Mouse (Mus musculus) liver, embryonic 15.5 days (tissue): ENCODE results near the gene Tnfrsf8. TPM values are rescaled to one million over a fixed set of nuclear protein-coding genes. Genes with fewer than 3 reads are reported as not detected.
"Not testable (repeated sequence)": the region's sequence is repeated elsewhere in the genome, so short reads cannot be mapped to it uniquely, and the experiment has no call there.

Source experiments
- ATAC-seq: fragments of 200-750 bp; cut with Nextera tagmentation; 2 replicates; pipeline ENCODE4 v1.8.0; 2017; ENCODE audit warnings: moderate number of reproducible peaks, mild to moderate bottlenecking, moderate library complexity; ENCODE audit not compliant: insufficient read depth
- H3K27ac ChIP-seq: fragments of 300-500 bp; sonication (generic); replicated peaks from 2 replicates; pipeline ENCODE4 v1.5.1; 2015; ENCODE audit warnings: mild to moderate bottlenecking, inconsistent platforms
- H3K27me3 ChIP-seq: fragments of 300-500 bp; sonication (generic); 2 replicates; pipeline ENCODE4 v1.6.1; 2015; ENCODE audit warnings: mild to moderate bottlenecking, inconsistent platforms
- H3K36me3 ChIP-seq: fragments of 300-500 bp; sonication (generic); replicated peaks from 2 replicates; pipeline ENCODE4 v1.6.1; 2015; ENCODE audit warnings: moderate library complexity, mild to moderate bottlenecking, inconsistent platforms
- H3K4me1 ChIP-seq: fragments of 300-500 bp; sonication (generic); replicated peaks from 2 replicates; pipeline ENCODE4 v1.6.1; 2015; ENCODE audit warnings: inconsistent platforms
- H3K4me2 ChIP-seq: fragments of 300-500 bp; sonication (generic); 2 replicates; pipeline ENCODE4 v1.6.1; 2015; ENCODE audit warnings: moderate library complexity, mild to moderate bottlenecking, inconsistent platforms
- H3K4me3 ChIP-seq: fragments of 300-500 bp; sonication (generic); replicated peaks from 2 replicates; pipeline ENCODE4 v1.5.1; 2015; ENCODE audit warnings: mild to moderate bottlenecking, inconsistent platforms
- H3K9ac ChIP-seq: fragments of 300-500 bp; sonication (generic); 2 replicates; pipeline ENCODE4 v1.6.1; 2015; ENCODE audit warnings: moderate library complexity, mild to moderate bottlenecking, inconsistent platforms
- H3K9me3 ChIP-seq: fragments of 300-500 bp; sonication (generic); replicated peaks from 2 replicates; pipeline ENCODE4 v1.6.1; 2016; ENCODE audit warnings: inconsistent platforms
- WGBS: fragments of 180-500 bp; shearing (Covaris S2); methylation state at CpG from one replicate; pipeline ENCODE4 v1.1.7; 2015; ENCODE audit warnings: mixed read lengths; ENCODE audit not compliant: insufficient replicate concordance; 5-methylcytosine and 5-hydroxymethylcytosine counted together
- polyA plus RNA-seq: library from polyadenylated mRNA; unstranded; fragments of >200 nt; fragmentation: Nextera tagmentation; extraction: Ambion mirVana; gene quantifications from 2 replicates; pipeline ENCODE4 v1.2.1, GENCODE M21; 2015

Gene Tnfrsf8
- 0.06 and 0.07 TPM in 2 replicates for polyA plus RNA-seq

DNA sequence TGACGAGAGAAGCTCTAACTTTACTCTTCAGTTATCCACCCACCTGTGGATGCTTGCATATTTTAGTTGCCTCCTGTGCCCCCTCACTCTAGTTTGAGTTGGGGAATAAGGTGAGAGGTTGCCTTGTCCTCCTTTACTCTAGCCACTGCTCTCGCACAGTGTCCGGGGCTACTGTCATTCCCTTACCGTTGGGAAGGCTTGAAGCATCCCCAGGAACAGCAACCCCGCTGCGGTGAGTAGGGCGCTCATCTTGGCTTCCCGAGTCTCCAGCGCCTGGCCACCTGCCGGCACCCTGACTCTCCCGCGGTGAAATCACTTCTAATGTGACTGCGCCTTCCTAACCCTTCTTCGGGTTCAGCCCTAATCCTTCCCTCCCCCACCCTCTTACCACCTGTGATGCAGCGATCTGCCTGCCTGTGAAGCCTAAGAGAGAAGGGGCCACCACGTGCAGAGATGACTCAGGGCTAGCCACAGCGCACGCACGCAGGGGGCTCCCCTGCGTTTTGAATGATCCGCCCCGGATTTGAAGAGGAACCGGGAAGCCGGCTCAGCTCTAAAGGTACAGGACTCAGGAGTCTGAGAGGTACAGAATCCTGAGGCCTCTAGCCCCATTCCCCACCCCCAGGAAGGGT, at the start of gene Tnfrsf8:
Gene Tnfrsf8, minus strand, starts transcription at position 329 of the 632 bp plus-strand sequence.
- WGBS, result 5% methylated on average over 24 of the region's 24 CpGs
- Histone ChIP-seq H3K9ac (no peak within 1 kb of the TSS), H3K4me2 (no peak within 1 kb of the TSS), H3K9me3 (no peaks in the 10 kb centered on the region), H3K4me1 (no peaks in the 10 kb centered on the region), H3K27me3 (peaks cover 23% of the 10 kb centered on the region), H3K4me3 (no peak within 1 kb of the TSS), H3K36me3 (no peaks in the 10 kb centered on the region), H3K27ac (no peak within 1 kb of the TSS)
- no peak for ATAC-seq

DNA sequence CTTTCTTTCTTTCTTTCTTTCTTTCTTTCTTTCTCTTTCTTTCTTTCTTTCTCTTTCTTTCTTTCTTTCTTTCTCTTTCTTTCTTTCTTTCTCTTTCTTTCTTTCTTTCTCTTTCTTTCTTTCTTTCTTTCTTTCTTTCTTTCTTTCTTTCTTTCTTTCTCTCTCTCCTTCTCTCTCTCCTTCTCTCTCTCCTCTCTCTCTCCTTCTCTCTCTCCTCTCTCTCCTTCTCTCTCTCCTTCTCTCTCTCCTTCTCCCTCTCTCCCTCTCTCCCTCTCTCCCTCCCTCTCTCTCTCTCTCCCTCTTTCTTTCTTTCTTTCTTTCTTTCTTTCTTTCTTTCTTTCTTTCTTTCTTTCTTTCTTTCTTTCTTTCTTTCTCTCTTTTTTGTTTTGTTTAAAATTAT, 46.7 kb upstream of the Tnfrsf8 start:
- H3K4me3 ChIP-seq, H3K36me3 ChIP-seq, ATAC-seq, H3K9me3 ChIP-seq, H3K4me1 ChIP-seq, H3K27me3 ChIP-seq, H3K27ac ChIP-seq, H3K4me2 ChIP-seq, H3K9ac ChIP-seq: not testable (repeated sequence)

DNA sequence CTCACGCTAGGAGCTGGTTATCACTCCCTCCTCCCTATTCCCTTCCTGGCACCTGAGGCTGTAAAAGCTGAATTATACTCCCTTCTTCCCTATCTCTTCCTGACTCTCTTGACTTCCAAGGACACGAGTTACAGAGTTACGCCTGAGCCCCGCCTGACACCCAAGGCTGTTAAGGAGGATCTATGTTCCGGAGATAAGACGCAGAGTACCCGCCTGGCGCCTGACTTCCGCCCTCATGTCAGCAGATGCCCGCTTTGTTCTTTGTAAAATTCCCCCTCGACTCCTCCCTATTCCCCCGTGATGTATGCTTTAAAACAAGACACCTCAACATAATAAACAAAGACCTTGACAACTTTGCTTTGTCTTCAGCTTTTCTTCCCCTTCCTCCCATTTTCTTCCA, 46.1 kb upstream of the Tnfrsf8 start:
- Histone ChIP-seq H3K9ac (no peak overlapping the region), H3K4me2 (no peak overlapping the region; the same call in 1 of the 2 replicates), H3K9me3 (no peaks in the 10 kb centered on the region), H3K4me1 (no peaks in the 10 kb centered on the region), H3K27ac (no peak overlapping the region), H3K27me3 (no peaks in the 10 kb centered on the region), H3K4me3 (no peak overlapping the region), H3K36me3 (no peaks in the 10 kb centered on the region)
- WGBS, result 3% methylated on average over 12 of the region's 12 CpGs
- no peak for ATAC-seq

DNA sequence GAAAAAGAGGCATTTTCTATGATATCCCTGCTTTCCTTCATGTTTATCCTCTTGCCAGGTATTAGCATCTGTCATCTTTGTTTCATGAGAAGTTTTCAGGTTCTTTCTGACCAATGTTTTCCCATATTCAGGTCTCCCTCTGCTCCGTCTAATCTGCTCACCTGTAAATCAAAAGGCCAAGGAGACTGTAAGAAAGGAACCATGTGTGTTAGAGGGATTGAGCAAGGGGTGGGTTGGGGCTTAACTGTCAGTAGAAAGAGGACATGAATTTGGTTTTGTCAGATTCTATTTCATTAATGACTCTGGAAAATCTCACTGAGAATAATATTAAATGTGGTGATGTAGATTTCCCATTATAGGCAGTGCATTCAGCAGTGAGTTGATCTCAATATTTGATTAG, 45.6 kb upstream of the Tnfrsf8 start:
- 43% methylated on average over 1 of the region's 1 CpGs for WGBS
- no peak for ATAC-seq
- Histone ChIP-seq H3K9me3 (no peaks in the 10 kb centered on the region), H3K4me3 (no peak overlapping the region), H3K9ac (no peak overlapping the region), H3K4me1 (no peaks in the 10 kb centered on the region), H3K27ac (no peak overlapping the region), H3K27me3 (no peaks in the 10 kb centered on the region), H3K36me3 (no peaks in the 10 kb centered on the region), H3K4me2 (no peak overlapping the region)

DNA sequence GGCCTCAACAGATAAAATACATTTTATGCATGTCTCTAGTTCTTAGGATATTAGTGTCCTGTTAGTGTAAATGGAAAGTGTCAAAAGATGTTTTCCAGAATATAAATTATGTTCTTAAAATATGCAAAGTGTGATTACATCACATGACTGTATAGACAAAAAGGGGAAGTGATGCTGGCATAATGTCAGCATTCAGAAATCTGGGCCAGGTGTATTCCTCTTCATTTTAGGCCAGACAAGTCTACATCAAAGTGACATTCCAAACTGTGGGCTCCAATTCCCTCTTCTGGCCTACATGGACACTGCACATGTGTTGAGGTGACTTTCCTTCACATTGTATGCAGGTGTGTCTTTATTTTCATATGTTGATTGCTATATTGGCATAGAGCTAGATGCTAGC, 41.3 kb upstream of the Tnfrsf8 start:
- Histone ChIP-seq H3K36me3 (no peaks in the 10 kb centered on the region), H3K9me3 (no peaks in the 10 kb centered on the region), H3K4me1 (no peaks in the 10 kb centered on the region), H3K9ac (no peak overlapping the region), H3K4me2 (no peak overlapping the region), H3K27ac (no peak overlapping the region), H3K4me3 (no peak overlapping the region), H3K27me3 (no peaks in the 10 kb centered on the region)
- no peak for ATAC-seq

DNA sequence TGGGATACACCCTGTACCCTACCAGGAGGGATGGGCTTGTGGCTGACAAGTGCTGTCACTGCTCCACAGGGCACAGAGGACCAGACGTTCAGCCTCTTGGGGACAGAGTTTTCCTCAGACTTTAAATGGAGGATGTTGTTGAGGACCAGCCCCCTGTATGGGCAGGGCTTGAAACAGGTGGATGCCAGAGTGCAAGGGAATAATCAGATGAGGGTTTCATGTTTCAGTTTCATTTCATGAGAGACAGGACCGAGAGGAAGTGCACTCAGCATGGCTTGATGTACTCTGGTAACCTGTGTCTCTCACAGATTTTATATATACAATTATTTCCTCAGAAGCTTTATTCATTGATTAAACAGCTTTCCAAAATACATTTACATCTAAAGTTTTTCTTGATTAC, 38.9 kb upstream of the Tnfrsf8 start:
- no peaks in the 10 kb centered on the region for H3K9me3 ChIP-seq
- H3K36me3 ChIP-seq, result no peaks in the 10 kb centered on the region
- no peak overlapping the region for H3K4me2 ChIP-seq
- H3K4me1 ChIP-seq, result no peaks in the 10 kb centered on the region
- H3K27ac ChIP-seq, result no peak overlapping the region
- H3K27me3 ChIP-seq, result no peaks in the 10 kb centered on the region
- no peak overlapping the region for H3K4me3 ChIP-seq
- 30% methylated on average over 2 of the region's 2 CpGs for WGBS
- H3K9ac ChIP-seq, result no peak overlapping the region
- ATAC-seq, result no peak

DNA sequence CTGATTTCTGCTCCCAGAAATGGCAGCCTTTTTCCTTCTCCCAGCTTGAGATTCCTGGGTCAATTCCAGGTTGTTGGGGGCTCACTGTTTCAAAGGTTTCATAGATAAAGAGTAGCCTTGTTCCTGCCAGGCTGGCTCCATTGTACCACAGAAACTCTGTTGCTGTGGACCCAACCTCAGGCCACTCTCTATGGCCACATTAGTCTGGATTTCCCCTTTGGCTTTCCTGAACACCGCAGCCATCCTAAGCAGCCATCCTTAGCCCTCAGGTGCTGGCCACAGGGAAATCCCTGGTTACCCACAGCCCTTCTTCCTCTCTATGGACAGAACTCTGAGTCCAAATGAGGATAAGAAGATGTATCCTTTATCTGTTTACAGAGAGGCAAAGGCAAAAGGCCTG, 30.0 kb upstream of the Tnfrsf8 start:
- no peaks in the 10 kb centered on the region for H3K27me3 ChIP-seq
- no peaks in the 10 kb centered on the region for H3K4me1 ChIP-seq
- no peak for ATAC-seq
- H3K4me3 ChIP-seq, result no peak overlapping the region
- H3K27ac ChIP-seq, result no peak overlapping the region
- H3K4me2 ChIP-seq, result no peak overlapping the region
- H3K9me3 ChIP-seq, result no peaks in the 10 kb centered on the region
- H3K36me3 ChIP-seq, result no peaks in the 10 kb centered on the region
- no peak overlapping the region for H3K9ac ChIP-seq
- 90% methylated on average over 1 of the region's 1 CpGs for WGBS

DNA sequence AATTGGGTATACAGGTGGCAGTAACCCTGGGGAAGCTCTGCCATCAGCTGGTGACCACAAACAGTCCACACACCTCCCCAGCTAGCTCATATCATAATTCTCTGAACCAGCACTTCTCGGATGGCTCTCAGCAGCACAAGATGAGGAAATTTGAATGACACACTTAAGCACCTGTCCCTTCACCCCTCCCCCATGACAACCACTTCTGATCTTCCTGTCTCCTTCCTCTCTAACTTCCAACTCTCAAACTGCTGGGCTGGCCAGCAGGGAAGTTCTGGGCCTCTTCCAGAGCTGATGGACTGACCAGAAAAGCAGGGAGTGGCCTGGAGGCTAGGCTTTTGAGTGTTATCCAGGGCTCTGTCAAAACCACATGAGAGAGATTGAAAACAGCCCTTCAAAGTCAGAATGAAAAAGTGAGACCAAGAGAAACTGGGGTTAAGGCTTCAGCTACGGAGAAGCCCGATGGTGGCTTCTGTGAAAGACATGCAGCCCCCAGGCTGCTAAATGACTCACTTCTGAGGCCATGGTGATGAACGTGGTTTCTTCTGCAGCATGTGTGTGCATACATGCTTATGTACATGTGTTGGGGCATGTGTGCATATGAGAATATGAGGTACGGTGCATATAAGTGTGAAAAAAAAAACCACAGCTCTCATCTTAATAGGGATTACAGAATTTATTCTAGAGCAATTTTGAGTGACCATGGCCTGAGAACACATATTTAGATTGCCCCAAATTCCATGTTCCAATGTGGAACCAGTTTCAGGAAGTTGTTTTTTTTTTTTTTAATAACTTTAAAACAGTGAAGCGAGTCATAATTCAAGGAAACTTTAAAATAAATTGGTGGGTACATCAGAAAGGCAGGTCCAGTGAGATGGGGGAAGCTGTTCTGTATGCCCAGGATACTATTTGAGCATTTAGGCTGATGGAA, 27.2 kb upstream of the Tnfrsf8 start:
- Histone ChIP-seq H3K9ac (no peak overlapping the region), H3K4me1 (no peaks in the 10 kb centered on the region), H3K27ac (no peak overlapping the region), H3K4me2 (no peak overlapping the region), H3K36me3 (no peaks in the 10 kb centered on the region), H3K9me3 (no peaks in the 10 kb centered on the region), H3K4me3 (no peak overlapping the region), H3K27me3 (no peaks in the 10 kb centered on the region)
- 56% methylated on average over 6 of the region's 6 CpGs for WGBS
- no peak for ATAC-seq

DNA sequence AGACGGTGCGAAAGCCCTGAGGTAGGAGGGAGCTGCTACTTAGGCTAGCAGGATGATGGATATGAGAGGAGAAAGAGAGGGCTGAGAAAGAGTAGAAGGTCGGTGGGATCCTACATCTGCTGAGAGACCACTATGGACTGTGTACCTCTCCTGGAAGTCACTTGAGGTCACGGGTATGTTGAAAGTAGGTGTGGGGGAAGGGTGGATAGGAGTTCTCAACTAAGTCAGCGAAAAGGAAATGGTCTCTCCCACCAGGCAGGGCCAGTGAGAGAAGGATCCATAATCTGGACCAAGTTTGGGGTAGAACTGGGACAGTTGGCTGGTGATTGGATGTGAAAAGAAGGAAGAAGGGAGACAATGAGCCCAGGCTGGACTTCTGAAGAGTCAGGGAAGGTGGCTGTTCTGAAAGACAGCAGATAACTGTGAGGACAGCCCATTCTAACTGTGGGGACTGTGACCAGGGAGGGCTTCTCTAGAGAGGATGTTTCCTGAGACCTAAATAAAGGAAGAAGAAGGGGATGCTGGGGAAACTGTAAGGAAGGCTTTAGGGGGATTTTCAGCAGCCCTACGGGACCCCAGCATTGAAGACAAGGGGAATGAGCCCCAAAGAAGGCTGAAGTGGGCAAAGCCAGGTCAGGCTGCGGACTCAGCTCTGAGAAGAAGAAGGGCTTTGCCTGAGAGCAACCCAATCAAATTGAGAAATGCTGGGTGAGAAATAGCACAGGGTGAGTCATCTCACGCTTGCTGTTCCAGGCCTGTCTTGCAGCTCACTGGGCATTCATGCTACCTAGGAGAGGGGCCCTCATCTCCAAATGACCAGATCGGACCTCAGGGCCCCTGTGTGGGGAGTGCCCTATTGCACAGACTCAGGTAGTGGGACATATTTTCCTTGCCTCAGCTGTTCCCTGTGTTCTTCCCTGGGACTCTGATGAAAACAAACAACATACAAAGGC, 23.2 kb upstream of the Tnfrsf8 start:
- H3K9ac ChIP-seq, result no peak overlapping the region
- no peak overlapping the region for H3K27ac ChIP-seq

DNA sequence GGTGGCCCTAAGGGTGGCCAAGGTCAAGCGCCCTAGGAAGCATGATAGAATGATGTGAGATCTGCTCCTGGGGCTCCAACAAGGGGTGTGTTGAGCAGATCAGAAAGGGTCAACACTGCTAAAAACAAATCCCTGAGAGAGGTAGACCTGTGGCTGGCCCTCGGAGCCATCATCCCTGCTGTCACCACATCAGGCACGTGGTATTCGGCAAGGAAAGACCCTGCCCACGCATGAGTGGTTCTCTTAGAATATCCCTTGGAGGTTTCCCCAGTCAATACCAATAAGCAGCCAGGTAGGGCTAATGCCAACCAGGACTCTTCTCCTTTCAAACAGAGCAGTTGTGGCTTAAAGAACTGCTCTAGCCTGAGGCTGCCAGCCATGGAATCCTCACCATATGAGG, 21.6 kb upstream of the Tnfrsf8 start:
- Histone ChIP-seq H3K27ac (no peak overlapping the region), H3K4me2 (no peak overlapping the region), H3K9me3 (no peaks in the 10 kb centered on the region), H3K27me3 (no peaks in the 10 kb centered on the region), H3K4me1 (no peaks in the 10 kb centered on the region), H3K36me3 (no peaks in the 10 kb centered on the region), H3K4me3 (no peak overlapping the region), H3K9ac (no peak overlapping the region)
- no peak for ATAC-seq
- 69% methylated on average over 5 of the region's 5 CpGs for WGBS

More for the DNA sequence above, 23.2 kb upstream of the Tnfrsf8 start:
- H3K4me3 ChIP-seq, result no peak overlapping the region
- no peak for ATAC-seq
- H3K4me2 ChIP-seq, result no peak overlapping the region
- H3K27me3 ChIP-seq, result no peaks in the 10 kb centered on the region
- 53% methylated on average over 9 of the region's 9 CpGs for WGBS
- H3K9me3 ChIP-seq, result no peaks in the 10 kb centered on the region
- H3K36me3 ChIP-seq, result no peaks in the 10 kb centered on the region
- no peaks in the 10 kb centered on the region for H3K4me1 ChIP-seq

DNA sequence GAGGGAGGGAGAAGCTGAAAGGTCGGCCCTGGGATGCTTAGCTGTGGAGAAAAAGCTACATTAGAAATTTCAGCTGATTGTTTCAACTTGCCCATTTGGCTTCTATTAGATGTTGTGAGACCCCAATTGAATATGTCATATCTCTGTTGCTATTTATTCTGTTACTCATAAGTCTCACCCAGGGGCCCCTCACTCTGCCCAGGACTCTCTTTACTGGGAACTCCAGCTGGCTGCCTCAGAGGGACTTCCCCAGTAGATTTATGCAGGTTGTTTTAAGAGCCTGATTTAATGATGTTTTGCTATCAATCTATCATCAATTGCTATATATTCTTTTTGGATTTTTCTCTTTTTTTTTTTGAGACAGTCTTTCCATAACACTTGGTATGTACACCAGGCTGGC, 21.1 kb upstream of the Tnfrsf8 start:
- no peak overlapping the region for H3K27ac ChIP-seq
- no peaks in the 10 kb centered on the region for H3K4me1 ChIP-seq
- ATAC-seq, result no peak
- no peak overlapping the region for H3K9ac ChIP-seq
- H3K27me3 ChIP-seq, result no peaks in the 10 kb centered on the region
- WGBS, result 60% methylated on average over 1 of the region's 1 CpGs
- H3K4me3 ChIP-seq, result no peak overlapping the region
- H3K9me3 ChIP-seq, result no peaks in the 10 kb centered on the region
- H3K36me3 ChIP-seq, result no peaks in the 10 kb centered on the region
- no peak overlapping the region for H3K4me2 ChIP-seq
